26 mouse cellular contexts compared by ENCODE assay signal in genomic region chr16:36708751-36709150, GRCm38 (mm10). TPM values are rescaled to one million over a fixed set of nuclear protein-coding genes. Genes with fewer than 3 reads are reported as not detected.
DNase-seq lines count a peak whose midpoint lies in the region; ATAC-seq and TF ChIP-seq lines count a peak whose summit lies in the region.
"Had no signal": no experiment of that assay in that cellular context is flagged by ENCODE, and none has a peak within 500 bp of the region (broad histone marks: within the 10 kb centered on the region; RNA-seq: fewer than 3 reads in every experiment).

No protein-coding gene starts in this region.

- no peaks in the 10 kb centered on the region for H3K4me1 ChIP-seq in cerebellum, adult 2 months (ENCODE audit: control insufficient read depth, insufficient read depth, low read length)
- H3K4me1 ChIP-seq: embryonic facial prominence, embryonic 12.5 days; forebrain, embryonic 15.5 days; midbrain, embryonic 15.5 days; stomach, embryonic 15.5 days had no signal

- H3K27ac ChIP-seq in cerebellum, adult 2 months (ENCODE audit: insufficient read depth, low read length): no peak overlapping the region
- H3K27ac ChIP-seq: embryonic facial prominence, embryonic 12.5 days; forebrain, embryonic 15.5 days; hindbrain, embryonic 14.5 days; macrophage; midbrain, embryonic 15.5 days; stomach, embryonic 15.5 days had no signal

- 87% methylated on average over 7 of the region's 7 CpGs for WGBS in cerebellum, adult 2 months

- no peak for TF ChIP-seq CTCF in cerebellum, adult 2 months (IDR thresholded peaks at IDR 0.05; ENCODE audit: borderline replicate concordance, insufficient read depth, low read depth, low read length)

- no peaks in the 10 kb centered on the region for H3K27me3 ChIP-seq in cerebellum, adult 2 months (ENCODE audit: control insufficient read depth, insufficient read depth, low read length)
- H3K27me3 ChIP-seq: embryonic facial prominence, embryonic 12.5 days; forebrain, embryonic 15.5 days; midbrain, embryonic 15.5 days; stomach, embryonic 15.5 days had no signal

- no peak overlapping the region for H3K4me3 ChIP-seq in cerebellum, adult 2 months (replicated peaks; ENCODE audit: insufficient read depth, low read depth, low read length)
- H3K4me3 ChIP-seq: embryonic facial prominence, embryonic 12.5 days; forebrain, embryonic 15.5 days; midbrain, embryonic 15.5 days; stomach, embryonic 15.5 days had no signal

- no peak for TF ChIP-seq POLR2A in cerebellum, adult 2 months (IDR thresholded peaks at IDR 0.05; ENCODE audit: borderline replicate concordance, insufficient read depth, low read length)

- peak; percentile 43 to 49 for DNase-seq in spleen, adult 18-20 months
- DNase-seq in spleen, postnatal 4 days (ENCODE audit: low spot score in 2 of 2): no peak
- DNase-seq in T-cell, adult 2 months (ENCODE audit: low spot score): peak; percentile 29
- DNase-seq in naive thymus-derived CD4-positive, alpha-beta T cell, adult 2 months (ENCODE audit: low read depth): peak; percentile 20
- no peak for DNase-seq in gastrocnemius, postnatal 10 days
- no peak for DNase-seq in testis, postnatal 10 days (ENCODE audit: low spot score)
- no peak for DNase-seq in cerebellum, adult 2 months
- DNase-seq: cerebellum, postnatal 36 days; heart, postnatal 14 days; layer of hippocampus, postnatal 36 days; liver; lung, adult 2 months; right cerebral cortex, postnatal 25 days; thymus, postnatal 36 days had no signal

- ATAC-seq in CD4-positive, CD25-positive, alpha-beta regulatory T cell, adult 4 months: peak; percentile 45
- ATAC-seq: forebrain, embryonic 15.5 days; midbrain, embryonic 15.5 days had no signal

RNA-seq across cellular contexts. Expression of gene Ildr1, which starts 15.0 kb away (rescaled TPM):
- polyA plus RNA-seq in CD4-positive, CD25-positive, alpha-beta regulatory T cell, adult 4 months (2017; shearing (Covaris generic)): 1 to 10 TPM; 6.3 to 7.3 TPM
- under 1 TPM in 1 of 2 experiments, not detected in 1; 0.07 TPM for total RNA-seq in gastrocnemius, postnatal 10 days (2021)
- polyA plus RNA-seq in cerebellum, adult 2 months (2012; rRNA removed): 0.70 and 0.77 TPM in 2 replicates
- total RNA-seq: adrenal gland, adult 18-20 months; gastrocnemius, postnatal 4 days had no signal
- polyA plus RNA-seq: G1E; heart, embryonic 11.5 days; macrophage; neural tube, embryonic 11.5 days had no signal

RNA-seq across cellular contexts. Expression of gene Cd86, which starts 42.9 kb away (rescaled TPM):
- polyA plus RNA-seq in CD4-positive, CD25-positive, alpha-beta regulatory T cell, adult 4 months (2017; shearing (Covaris generic)): 10 to 100 TPM; 41.5 to 52.1 TPM
- 1 to 10 TPM; 1.2 to 1.3 TPM for total RNA-seq in gastrocnemius, postnatal 10 days (2021)
- 0.62 and 0.78 TPM in 2 replicates for polyA plus RNA-seq in cerebellum, adult 2 months (2012; rRNA removed)
- total RNA-seq: G1E had no signal
- polyA plus RNA-seq: G1E had no signal

Comparison
In these comparisons a context has a peak if more than half of its experiments do, and no peak if none do; other contexts are left out.
1. DNase-seq: peak in spleen, adult 18-20 months (2 of 2), T-cell, adult 2 months (single experiment) and naive thymus-derived CD4-positive, alpha-beta T cell, adult 2 months (single experiment); none in spleen, postnatal 4 days (0 of 2), gastrocnemius, postnatal 10 days (single experiment), testis, postnatal 10 days (single experiment) and cerebellum, adult 2 months (0 of 2).
2. RNA of gene Cd86, which starts 42.9 kb away (polyA plus RNA-seq): 41.5 to 52.1 TPM in CD4-positive, CD25-positive, alpha-beta regulatory T cell, adult 4 months; 0.62 to 0.78 TPM in cerebellum, adult 2 months; every median in the first group is over 10 times any median in the second.